Mouse (Mus musculus) lung, adult 2 months (tissue): ENCODE measurements around the gene Shc4.

Source experiments
- CTCF ChIP-seq: fragments of 200-500 bp; IDR thresholded peaks from 2 replicates; pipeline ENCODE4 v1.5.1; 2011; ENCODE audit warnings: mild to moderate bottlenecking, low read length, control low read depth; ENCODE audit not compliant: insufficient read depth
- POLR2A ChIP-seq: fragments of 200-500 bp; IDR thresholded peaks from 2 replicates; pipeline ENCODE4 v1.6.1; 2011; ENCODE audit warnings: low read depth, mild to moderate bottlenecking, control low read depth, low read length, borderline replicate concordance; ENCODE audit errors: extremely low read depth

DNA sequence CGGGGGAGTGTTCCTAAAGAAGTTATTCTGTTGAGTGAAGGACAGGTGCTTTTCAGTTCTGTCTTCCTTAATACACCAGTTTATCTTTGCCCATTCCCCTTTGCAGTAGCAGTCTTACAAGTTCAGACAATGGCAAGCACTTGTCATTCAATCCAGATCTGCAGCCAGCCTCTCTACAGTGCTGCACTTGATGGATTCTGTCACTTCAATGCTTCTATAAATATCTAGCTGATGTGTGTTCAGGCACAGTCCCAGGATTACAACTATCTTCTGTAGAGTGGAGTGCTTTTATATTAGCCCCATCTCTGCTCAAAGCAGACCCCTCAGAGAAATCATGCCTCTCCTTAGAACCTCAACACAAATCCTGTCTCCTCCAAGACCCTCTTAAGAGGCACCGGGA lies 93.9 kb downstream of the Shc4 start:
- TF ChIP-seq CTCF = no peak
- no peak for TF ChIP-seq POLR2A
